Mouse (Mus musculus): ENCODE data around the gene Pfdn2. TPM values are rescaled to one million over a fixed set of nuclear protein-coding genes. Genes with fewer than 3 reads are reported as not detected.
"Not testable (repeated sequence)": the region's sequence is repeated elsewhere in the genome, so short reads cannot be mapped to it uniquely, and the experiment has no call there.

The Pfdn2 gene
- polyA plus RNA-seq, 1 experiment: 135 TPM

DNA sequence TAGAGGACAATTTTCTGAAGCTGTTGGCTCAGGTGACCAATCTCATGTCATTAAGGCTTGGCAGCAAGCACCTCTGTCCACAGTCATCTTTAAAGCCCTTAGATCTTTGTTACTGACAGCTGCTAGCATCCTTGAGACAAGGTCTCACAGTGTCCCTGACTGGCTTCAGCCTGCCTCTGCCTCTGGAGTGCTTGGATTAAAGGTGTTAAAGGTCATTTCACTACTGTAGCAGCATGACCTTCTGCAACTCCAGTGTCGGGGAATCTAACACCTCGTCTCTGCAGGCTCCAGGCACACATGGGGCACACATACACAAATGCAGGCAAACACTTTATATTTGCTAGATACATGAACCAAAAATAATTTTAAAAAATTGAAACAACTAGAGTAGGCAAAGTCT is 19.9 kb upstream of the Pfdn2 start:
- H3K27me3 ChIP-seq (ENCODE audit: control insufficient read depth, insufficient read depth, low read length): no peaks in the 10 kb centered on the region
- H3K4me3 ChIP-seq (replicated peaks; ENCODE audit: insufficient read depth, low read depth, low read length): no peak overlapping the region
- no peak for DNase-seq
- H3K27ac ChIP-seq (ENCODE audit: insufficient read depth, low read length): no peak overlapping the region
- TF ChIP-seq CTCF (IDR thresholded peaks at IDR 0.05; ENCODE audit: borderline replicate concordance, insufficient read depth, low read depth, low read length) (no peak), POLR2A (IDR thresholded peaks at IDR 0.05; ENCODE audit: borderline replicate concordance, insufficient read depth, low read length) (no peak)
- peaks cover 5% of the 10 kb centered on the region for H3K4me1 ChIP-seq (ENCODE audit: control insufficient read depth, insufficient read depth, low read length)
- 69% methylated on average over 2 of the region's 2 CpGs for WGBS

GRCm38 (mm10) chr1:171326588-171326987 is 18.9 kb upstream of the Pfdn2 start:
- not testable (repeated sequence) for H3K27me3 ChIP-seq (ENCODE audit: control insufficient read depth, insufficient read depth, low read length); DNase-seq; H3K4me1 ChIP-seq (ENCODE audit: control insufficient read depth, insufficient read depth, low read length); H3K27ac ChIP-seq (ENCODE audit: insufficient read depth, low read length); H3K4me3 ChIP-seq (replicated peaks; ENCODE audit: insufficient read depth, low read depth, low read length)
- 83% methylated on average over 4 of the region's 4 CpGs for WGBS

DNA sequence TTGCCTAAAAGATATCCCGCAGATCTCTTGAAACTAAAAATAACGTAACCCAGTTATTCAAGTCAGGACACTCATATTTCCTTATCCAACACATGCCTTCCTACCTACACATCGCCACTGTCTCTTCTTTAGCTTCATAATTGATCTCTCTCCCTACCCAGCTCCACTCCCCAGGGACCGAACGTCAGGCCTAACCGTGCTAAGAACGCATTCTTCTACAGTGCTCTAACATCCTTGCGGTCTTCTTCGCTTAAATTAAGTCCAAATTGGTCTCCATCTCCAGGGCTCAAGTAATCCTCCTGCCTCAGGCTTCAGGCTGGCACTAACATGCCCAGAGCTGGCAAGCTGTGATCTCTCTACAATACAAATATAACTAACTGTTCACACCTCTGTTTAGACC is 17.2 kb upstream of the Pfdn2 start:
- peak in 1 of 2 experiments; percentile 23 for DNase-seq
- H3K27ac ChIP-seq (ENCODE audit: insufficient read depth, low read length): peak overlapping the region; percentile 97
- H3K27me3 ChIP-seq (ENCODE audit: control insufficient read depth, insufficient read depth, low read length): no peaks in the 10 kb centered on the region
- peak overlapping the region; percentile 85 for H3K4me3 ChIP-seq (replicated peaks; ENCODE audit: insufficient read depth, low read depth, low read length)
- H3K4me1 ChIP-seq (ENCODE audit: control insufficient read depth, insufficient read depth, low read length): peaks cover 13% of the 10 kb centered on the region
- no peak for TF ChIP-seq CTCF (IDR thresholded peaks at IDR 0.05; ENCODE audit: borderline replicate concordance, insufficient read depth, low read depth, low read length)
- TF ChIP-seq POLR2A (IDR thresholded peaks at IDR 0.05; ENCODE audit: borderline replicate concordance, insufficient read depth, low read length): no peak
- 18% methylated on average over 9 of the region's 9 CpGs for WGBS

DNA sequence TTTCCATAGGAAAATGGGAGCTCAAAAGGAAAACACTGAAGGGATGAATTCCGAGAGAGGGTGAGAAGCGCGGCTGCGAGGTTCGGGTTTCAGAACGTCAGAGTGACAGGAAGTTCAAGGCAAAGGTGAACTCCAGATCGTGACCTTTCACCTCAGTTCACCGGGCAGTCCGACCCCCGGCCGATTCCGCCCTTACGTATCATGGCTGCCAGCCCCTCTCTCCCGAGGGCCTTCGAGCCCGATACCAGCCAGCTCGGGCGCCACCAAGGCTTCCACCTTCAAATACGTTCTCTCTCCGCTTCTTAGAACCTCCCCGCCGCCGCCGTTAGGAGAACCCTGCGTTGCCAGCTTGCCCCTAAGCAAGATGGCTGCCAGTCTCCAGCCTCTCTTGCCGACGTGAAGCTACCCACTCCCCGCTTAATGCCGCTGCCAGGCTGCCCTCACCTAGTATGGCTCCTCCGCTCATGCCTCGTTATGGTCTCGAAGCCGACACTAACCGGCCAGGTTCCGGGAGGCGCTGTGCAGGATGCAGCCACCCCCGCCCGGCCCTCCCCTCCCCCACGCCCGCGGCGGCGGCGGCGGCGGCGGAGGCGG is 16.5 kb upstream of the Pfdn2 start, which contains the start of gene Dedd:
TSS of gene Dedd (plus strand) at position 307 of the 594 bp plus-strand sequence.
- TF ChIP-seq CTCF (IDR thresholded peaks at IDR 0.05; ENCODE audit: borderline replicate concordance, insufficient read depth, low read depth, low read length) (no peak), POLR2A (IDR thresholded peaks at IDR 0.05; ENCODE audit: borderline replicate concordance, insufficient read depth, low read length) (peak; percentile 62; the same call in 1 of the 2 replicates)
- Histone ChIP-seq H3K4me1 (ENCODE audit: control insufficient read depth, insufficient read depth, low read length) (peaks cover 15% of the 10 kb centered on the region), H3K27ac (ENCODE audit: insufficient read depth, low read length) (peak within 1 kb of the TSS; percentile 97), H3K27me3 (ENCODE audit: control insufficient read depth, insufficient read depth, low read length) (no peaks in the 10 kb centered on the region), H3K4me3 (replicated peaks; ENCODE audit: insufficient read depth, low read depth, low read length) (peak within 1 kb of the TSS; percentile 85)
- under 1% methylated on average over 48 of the region's 48 CpGs for WGBS
- DNase-seq: peak; percentile 94 to 95

DNA sequence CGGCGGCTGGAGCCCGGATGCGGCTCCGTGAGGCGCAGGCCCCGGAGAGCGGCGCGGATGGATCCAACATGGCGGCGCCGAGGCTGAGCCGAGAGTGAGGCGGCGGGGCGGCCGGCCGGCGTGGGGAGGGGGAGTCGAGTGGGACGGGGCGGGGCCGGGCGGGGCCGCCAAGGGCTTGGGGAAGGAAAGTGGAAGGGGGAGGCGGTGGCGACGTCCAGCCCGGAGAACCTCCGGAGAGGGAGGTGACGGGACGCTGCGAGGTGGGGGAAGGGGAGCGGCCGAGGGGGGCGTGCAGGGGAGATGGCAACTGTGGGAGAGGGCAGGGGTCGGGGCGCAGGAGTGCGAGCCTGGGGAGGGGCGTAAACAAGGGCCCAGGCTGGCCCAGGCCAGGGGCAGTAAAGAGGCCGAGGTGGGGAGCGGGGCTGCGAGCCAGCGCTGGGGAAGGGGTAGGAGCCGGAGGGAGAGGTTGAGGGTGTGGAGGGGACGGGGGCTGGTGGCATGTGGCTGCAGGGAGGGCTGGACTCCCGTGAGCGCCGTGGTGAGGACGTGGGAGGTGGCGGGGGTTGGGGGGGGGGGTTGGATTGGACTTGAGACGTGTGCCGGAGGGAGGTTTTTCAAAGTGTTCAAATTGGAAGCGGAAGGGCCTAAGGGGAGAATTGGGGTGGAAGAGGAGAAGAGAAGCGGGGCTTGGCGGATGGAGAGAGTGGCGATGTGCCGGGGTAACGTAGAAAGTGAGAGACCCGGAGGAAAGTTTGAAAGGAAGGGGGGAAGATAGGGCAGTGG is 15.8 kb upstream of the Pfdn2 start:
- 2% methylated on average over 51 of the region's 61 CpGs for WGBS
- H3K27me3 ChIP-seq (ENCODE audit: control insufficient read depth, insufficient read depth, low read length): no peaks in the 10 kb centered on the region
- no peak for TF ChIP-seq POLR2A (IDR thresholded peaks at IDR 0.05; ENCODE audit: borderline replicate concordance, insufficient read depth, low read length)
- no peak for TF ChIP-seq CTCF (IDR thresholded peaks at IDR 0.05; ENCODE audit: borderline replicate concordance, insufficient read depth, low read depth, low read length)
- peaks cover 15% of the 10 kb centered on the region for H3K4me1 ChIP-seq (ENCODE audit: control insufficient read depth, insufficient read depth, low read length)
- peak overlapping the region; percentile 97; the same call in 1 of the 2 replicates for H3K27ac ChIP-seq (ENCODE audit: insufficient read depth, low read length)
- peak; percentile 30 to 56 for DNase-seq
- peak overlapping the region; percentile 85 for H3K4me3 ChIP-seq (replicated peaks; ENCODE audit: insufficient read depth, low read depth, low read length)

DNA sequence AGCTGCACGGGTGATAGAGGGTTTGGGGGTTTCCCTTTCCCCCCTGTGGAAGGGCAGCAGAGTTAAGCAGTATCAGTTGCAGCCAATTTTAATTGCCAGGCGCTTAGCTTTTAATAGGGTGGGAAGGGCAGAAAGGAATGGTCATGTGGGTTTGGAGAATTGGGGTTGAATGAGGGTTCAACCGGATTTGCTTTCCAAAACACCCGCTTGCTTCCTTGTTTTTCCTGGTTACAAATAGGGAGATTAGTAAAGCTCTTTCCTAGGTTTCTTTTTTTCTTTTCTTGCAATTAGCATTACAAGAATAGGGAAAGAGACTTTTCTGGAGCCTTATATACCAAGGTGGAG is 15.3 kb upstream of the Pfdn2 start:
- WGBS: 0% methylated on average over 4 of the region's 4 CpGs
- H3K27ac ChIP-seq (ENCODE audit: insufficient read depth, low read length): peak overlapping the region; percentile 4; the same call in 1 of the 2 replicates
- TF ChIP-seq CTCF (IDR thresholded peaks at IDR 0.05; ENCODE audit: borderline replicate concordance, insufficient read depth, low read depth, low read length): no peak
- TF ChIP-seq POLR2A (IDR thresholded peaks at IDR 0.05; ENCODE audit: borderline replicate concordance, insufficient read depth, low read length): no peak
- DNase-seq: no peak
- H3K4me3 ChIP-seq (replicated peaks; ENCODE audit: insufficient read depth, low read depth, low read length): peak overlapping the region; percentile 85
- H3K27me3 ChIP-seq (ENCODE audit: control insufficient read depth, insufficient read depth, low read length): no peaks in the 10 kb centered on the region
- H3K4me1 ChIP-seq (ENCODE audit: control insufficient read depth, insufficient read depth, low read length): peaks cover 15% of the 10 kb centered on the region

GRCm38 (mm10) chr1:171342262-171343207 is 2.9 kb upstream of the Pfdn2 start:
- 94% methylated on average over 16 of the region's 16 CpGs for WGBS
- Histone ChIP-seq H3K27ac (ENCODE audit: insufficient read depth, low read length) (no peak overlapping the region), H3K4me3 (replicated peaks; ENCODE audit: insufficient read depth, low read depth, low read length) (no peak overlapping the region), H3K4me1 (ENCODE audit: control insufficient read depth, insufficient read depth, low read length) (no peaks in the 10 kb centered on the region), H3K27me3 (ENCODE audit: control insufficient read depth, insufficient read depth, low read length) (no peaks in the 10 kb centered on the region)
- TF ChIP-seq POLR2A (IDR thresholded peaks at IDR 0.05; ENCODE audit: borderline replicate concordance, insufficient read depth, low read length): no peak
- no peak for TF ChIP-seq CTCF (IDR thresholded peaks at IDR 0.05; ENCODE audit: borderline replicate concordance, insufficient read depth, low read depth, low read length)
- DNase-seq: no peak

All from cerebellum, adult 2 months (tissue).